Mouse (Mus musculus): ENCODE measurements at regions not wholly inside any gene's neighbourhood (a gene's known extent, or its start where the extent isn't known, plus 50 kb on each side); places are given as distances from the start of the nearest gene placed in this dataset.
A peak's percentile ranks its signal among the peaks of the same experiment; 100 is the strongest.

- WGBS = 38% methylated on average over 5 of the region's 5 CpGs
- ATAC-seq (ENCODE audit: insufficient read depth, low read depth) (no peak), DNase-seq (ENCODE audit: low spot score) (no peak)
- TF ChIP-seq EP300 (IDR thresholded peaks at IDR 0.05; ENCODE audit: low read depth) (no peak), CTCF (IDR thresholded peaks at IDR 0.05; ENCODE audit: low read depth) (peak; percentile 41)
- H3K27me3 ChIP-seq (ENCODE audit: control insufficient read depth, insufficient read depth, low read length) = no peaks in the 10 kb centered on the region
- no peaks in the 10 kb centered on the region for H3K9me3 ChIP-seq (replicated peaks; ENCODE audit: control insufficient read depth, low read length)
- H3K9ac ChIP-seq (replicated peaks; ENCODE audit: low read depth, low read length) = no peak overlapping the region
- no peak overlapping the region for H3K4me2 ChIP-seq (ENCODE audit: low read depth, low read length)
- H3K36me3 ChIP-seq (replicated peaks; ENCODE audit: control insufficient read depth, insufficient read depth, low read length) = no peaks in the 10 kb centered on the region
- no peaks in the 10 kb centered on the region for H3K4me1 ChIP-seq (ENCODE audit: control insufficient read depth, insufficient read depth)
- H3K27ac ChIP-seq (ENCODE audit: low read depth) = no peak overlapping the region
- no peak overlapping the region for H3K4me3 ChIP-seq (ENCODE audit: low read depth, low read length)
Observed at GRCm38 (mm10) chr4:79052723-79053122, 841.0 kb upstream of the Ptprd start.
